Mouse (Mus musculus) embryonic facial prominence, embryonic 15.5 days (tissue): ENCODE results near the gene Pigl. TPM values are rescaled to one million over a fixed set of nuclear protein-coding genes. Genes with fewer than 3 reads are reported as not detected.
A peak's percentile ranks its signal among the peaks of the same experiment; 100 is the strongest.

ENCODE experiments used
- ATAC-seq: fragments of 200-750 bp; cut with Nextera tagmentation; 2 replicates; pipeline ENCODE4 v1.8.0; 2017; ENCODE audit warnings: low read depth, moderate TSS enrichment; ENCODE audit not compliant: insufficient number of reproducible peaks, low FRiP score, low TSS enrichment
- H3K27ac ChIP-seq: fragments of 300-500 bp; sonication (generic); replicated peaks from 2 replicates; pipeline ENCODE4 v1.5.1; 2015; ENCODE audit warnings: mild to moderate bottlenecking, inconsistent platforms
- H3K27me3 ChIP-seq: fragments of 300-500 bp; sonication (generic); 2 replicates; pipeline ENCODE4 v1.6.1; 2015; ENCODE audit warnings: inconsistent platforms
- H3K36me3 ChIP-seq: fragments of 300-500 bp; sonication (generic); 2 replicates; pipeline ENCODE4 v1.6.1; 2015; ENCODE audit warnings: mild to moderate bottlenecking, inconsistent platforms
- H3K4me1 ChIP-seq: fragments of 300-500 bp; sonication (generic); 2 replicates; pipeline ENCODE4 v1.6.1; 2015; ENCODE audit warnings: inconsistent platforms
- H3K4me2 ChIP-seq: fragments of 300-500 bp; sonication (generic); replicated peaks from 2 replicates; pipeline ENCODE4 v1.6.1; 2015; ENCODE audit warnings: mild to moderate bottlenecking, inconsistent platforms
- H3K4me3 ChIP-seq: fragments of 300-500 bp; sonication (generic); replicated peaks from 2 replicates; pipeline ENCODE4 v1.5.1; 2015; ENCODE audit warnings: mild to moderate bottlenecking, inconsistent platforms
- H3K9ac ChIP-seq: fragments of 300-500 bp; sonication (generic); 2 replicates; pipeline ENCODE4 v1.6.1; 2015; ENCODE audit warnings: inconsistent platforms
- H3K9me3 ChIP-seq: fragments of 300-500 bp; sonication (generic); replicated peaks from 2 replicates; pipeline ENCODE4 v1.6.1; 2016; ENCODE audit warnings: inconsistent platforms
- WGBS: fragments of 180-500 bp; shearing (Covaris S2); methylation state at CpG from one replicate; pipeline ENCODE4 v1.1.7; 2015; 5-methylcytosine and 5-hydroxymethylcytosine counted together
- polyA plus RNA-seq: library from polyadenylated mRNA; unstranded; fragments of >200 nt; fragmentation: Nextera tagmentation; extraction: Ambion mirVana; gene quantifications from 2 replicates; pipeline ENCODE4 v1.2.1, GENCODE M21; 2015

Gene Pigl
- polyA plus RNA-seq, 1 experiment from 2014 or later, result 9.2 TPM

- H3K27ac ChIP-seq, result no peak overlapping the region
- no peaks in the 10 kb centered on the region for H3K27me3 ChIP-seq
- no peaks in the 10 kb centered on the region for H3K9me3 ChIP-seq
- WGBS, result 48% methylated on average over 6 of the region's 6 CpGs
- ATAC-seq, result no peak
- peaks cover 21% of the 10 kb centered on the region for H3K4me1 ChIP-seq
- peaks cover 11% of the 10 kb centered on the region; the same call in 1 of the 2 replicates for H3K36me3 ChIP-seq
- no peak overlapping the region for H3K4me2 ChIP-seq
- no peak overlapping the region for H3K9ac ChIP-seq
- no peak overlapping the region for H3K4me3 ChIP-seq
These were observed 100.8 kb downstream of the Pigl start for GRCm38 (mm10) chr11:62558961-62559646.

DNA sequence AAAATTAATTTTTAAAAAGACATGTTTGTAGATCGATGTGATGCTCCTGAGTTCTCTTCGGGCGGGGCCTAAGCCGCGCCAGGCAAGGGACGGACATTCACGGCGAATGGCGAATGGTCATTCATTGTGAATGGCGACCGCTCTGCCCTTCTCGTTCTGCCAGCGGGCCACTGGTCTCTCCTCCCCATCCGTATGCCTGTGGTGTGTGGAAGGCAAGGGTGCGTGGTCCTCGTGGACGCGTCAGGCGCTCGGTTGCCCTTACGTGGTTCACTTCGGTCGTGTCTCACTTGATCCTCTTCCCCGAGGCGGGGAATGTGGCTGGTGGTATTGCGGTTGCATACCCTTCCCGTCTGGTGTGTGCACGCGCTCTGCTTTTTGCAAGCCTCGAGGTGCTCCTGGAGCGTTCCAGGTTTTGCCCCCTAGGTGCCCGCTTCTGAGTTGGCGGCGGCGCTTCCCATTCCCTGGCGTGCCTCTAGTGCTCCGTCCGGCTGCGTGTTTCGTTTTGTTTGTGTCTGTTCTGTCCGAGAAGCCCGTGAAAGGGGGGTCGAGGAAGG lies 102.3 kb downstream of the Pigl start:
- Histone ChIP-seq H3K4me1 (peaks cover 6% of the 10 kb centered on the region; the same call in 1 of the 2 replicates), H3K27me3 (no peaks in the 10 kb centered on the region), H3K27ac (no peak overlapping the region), H3K4me2 (peak overlapping the region; percentile 67), H3K4me3 (peak overlapping the region; percentile 37), H3K36me3 (no peaks in the 10 kb centered on the region), H3K9ac (no peak overlapping the region), H3K9me3 (no peaks in the 10 kb centered on the region)
- no peak for ATAC-seq
- 31% methylated on average over 43 of the region's 43 CpGs for WGBS

DNA sequence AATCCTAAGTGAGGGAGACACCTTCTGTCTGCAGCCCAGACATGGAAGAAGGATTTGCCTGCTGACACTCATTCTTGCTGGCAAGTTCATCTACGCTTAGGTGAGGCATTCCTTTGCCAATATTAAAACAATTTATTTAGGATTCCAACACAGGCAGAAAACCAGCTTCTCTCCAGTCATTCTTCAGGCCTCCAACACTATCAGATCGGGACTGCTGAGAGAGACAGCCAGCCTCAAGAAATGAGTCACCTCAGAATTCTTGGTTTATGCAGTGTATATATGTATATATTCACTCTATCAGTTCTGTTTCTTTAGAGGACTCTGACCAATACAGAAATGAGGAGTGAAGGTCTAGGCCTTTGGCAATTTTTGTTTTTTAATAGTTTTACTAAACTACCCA lies 105.3 kb downstream of the Pigl start:
- H3K27me3 ChIP-seq, result no peaks in the 10 kb centered on the region
- H3K9ac ChIP-seq, result no peak overlapping the region
- H3K4me3 ChIP-seq, result no peak overlapping the region
- H3K4me1 ChIP-seq, result no peaks in the 10 kb centered on the region
- ATAC-seq, result no peak
- H3K36me3 ChIP-seq, result no peaks in the 10 kb centered on the region
- H3K9me3 ChIP-seq, result no peaks in the 10 kb centered on the region
- no peak overlapping the region for H3K27ac ChIP-seq
- H3K4me2 ChIP-seq, result no peak overlapping the region
- WGBS, result 72% methylated on average over 2 of the region's 2 CpGs

Other genes with a start within 250 kb of the Pigl start
- gene Adora2b, start 209.5 kb upstream of the Pigl start, polyA plus RNA-seq, result 16.9 and 18.1 TPM in 2 replicates
- gene Zswim7, start 177.1 kb upstream of the Pigl start, polyA plus RNA-seq, result 21.5 and 22.3 TPM in 2 replicates
- gene Ttc19, start 177.0 kb upstream of the Pigl start, polyA plus RNA-seq, result 23.6 and 24.6 TPM in 2 replicates
- 157 and 163 TPM in 2 replicates for gene Ncor1, start 81 bp downstream of the Pigl start, polyA plus RNA-seq
- gene Cenpv, start 80.8 kb downstream of the Pigl start, polyA plus RNA-seq, result 29.0 and 32.0 TPM in 2 replicates
- gene Ubb, start 92.7 kb downstream of the Pigl start, polyA plus RNA-seq, result 3,288 and 3,376 TPM in 2 replicates
- gene Trpv2, start 116.0 kb downstream of the Pigl start, polyA plus RNA-seq, result 5.3 and 6.4 TPM in 2 replicates
- gene Lrrc75a, start 190.1 kb downstream of the Pigl start, polyA plus RNA-seq, result 16.2 and 16.3 TPM in 2 replicates
- gene Mmgt2, start 190.2 kb downstream of the Pigl start, polyA plus RNA-seq, result 51.4 and 52.4 TPM in 2 replicates